ENCODE assay signal across 18 mouse cellular contexts in genomic region chr9:41166886-41167285, GRCm38 (mm10). TPM values are rescaled to one million over a fixed set of nuclear protein-coding genes. Genes with fewer than 3 reads are reported as not detected.
DNase-seq lines count a peak whose midpoint lies in the region; ATAC-seq and TF ChIP-seq lines count a peak whose summit lies in the region.
"Had no signal": no experiment of that assay in that cellular context is flagged by ENCODE, and none has a peak within 500 bp of the region (broad histone marks: within the 10 kb centered on the region; RNA-seq: fewer than 3 reads in every experiment).

No protein-coding gene starts in this region.

- no peaks in the 10 kb centered on the region for H3K27me3 ChIP-seq in MEL (ENCODE audit: control insufficient read depth in 1 of 2, insufficient read depth in 2 of 2, low read length in 2 of 2)
- no peaks in the 10 kb centered on the region for H3K27me3 ChIP-seq in liver, embryonic 15.5 days
- H3K27me3 ChIP-seq: CH12.LX; kidney, embryonic 15.5 days had no signal

- TF ChIP-seq POLR2A in MEL (IDR thresholded peaks at IDR 0.05; ENCODE audit: control insufficient read depth in 1 of 2, insufficient read depth in 1 of 2, low read depth in 1 of 2, low read length in 2 of 2, poor library complexity in 1 of 2), result no peak

- H3K9ac ChIP-seq in MEL (ENCODE audit: control insufficient read depth, low read depth, low read length, poor library complexity, severe bottlenecking), result peak overlapping the region; percentile 9; the same call in 1 of the 2 replicates
- H3K9ac ChIP-seq in liver, embryonic 15.5 days, result no peak overlapping the region
- H3K9ac ChIP-seq: kidney, embryonic 15.5 days had no signal

- no peak for TF ChIP-seq CTCF in MEL (IDR thresholded peaks at IDR 0.05 in 2 of 3, conservative IDR thresholded peaks at IDR 0.05 in 1 of 3; ENCODE audit: control insufficient read depth in 1 of 3, insufficient read depth in 1 of 3, low read depth in 2 of 3, low read length in 3 of 3, poor library complexity in 1 of 3, severe bottlenecking in 1 of 3)
- no peak for TF ChIP-seq CTCF in gastrocnemius, adult 2 months (IDR thresholded peaks at IDR 0.05)

- peaks cover 16 to 35% of the 10 kb centered on the region in 2 experiments for H3K4me1 ChIP-seq in MEL (ENCODE audit: control insufficient read depth in 1 of 2, insufficient read depth in 2 of 2, low read length in 2 of 2)
- H3K4me1 ChIP-seq in liver, embryonic 15.5 days (replicated peaks), result peaks cover 26% of the 10 kb centered on the region
- H3K4me1 ChIP-seq: kidney, embryonic 15.5 days had no signal

- peak overlapping the region; percentile 72 for H3K27ac ChIP-seq in MEL (ENCODE audit: control insufficient read depth, low read depth, low read length)
- H3K27ac ChIP-seq in liver, embryonic 15.5 days (replicated peaks), result no peak overlapping the region
- no peak overlapping the region for H3K27ac ChIP-seq in gastrocnemius, adult 2 months
- H3K27ac ChIP-seq: heart, adult 2 months; kidney, embryonic 15.5 days had no signal

- TF ChIP-seq RAD21 in MEL (IDR thresholded peaks at IDR 0.05; ENCODE audit: low read depth, low read length), result no peak

- DNase-seq in CD4-positive, CD25-positive, alpha-beta regulatory T cell, adult 2 months (ENCODE audit: low read depth, low spot score), result peak; percentile 74
- peak; percentile 75 for DNase-seq in MEL (ENCODE audit: low read depth, low spot score)
- no peak for DNase-seq in left cerebral cortex, adult 11 months (ENCODE audit: low spot score)
- no peak for DNase-seq in right cerebral cortex, postnatal 4 days
- DNase-seq in gastrocnemius, adult 2 months, result no peak
- DNase-seq: adrenal gland, adult 8-10 months; cerebellum, adult 9-10 months; gastrocnemius, postnatal 10 days; heart, adult 2 months; heart, postnatal 14 days; lung, postnatal 36 days; midbrain, embryonic 14.5 days had no signal

- H3K79me2 ChIP-seq in MEL (ENCODE audit: control insufficient read depth, insufficient read depth, low read length, poor library complexity), result no peaks in the 10 kb centered on the region

- peak; percentile 83 for ATAC-seq in common myeloid progenitor, adult 5-6 weeks (replicated peaks; ENCODE audit: low read depth, poor library complexity, severe bottlenecking)
- 0 out of 2 replicates have a peak, but pooled peaks have one; percentile 31 for ATAC-seq in liver, embryonic 15.5 days (ENCODE audit: insufficient read depth)
- ATAC-seq: forebrain, embryonic 16.5 days had no signal

- TF ChIP-seq EP300 in MEL (IDR thresholded peaks at IDR 0.05; ENCODE audit: low read depth in 1 of 2, low read length in 2 of 2), result peak; percentile 57 to 77; a peak in 3 of 4 replicates

- H3K4me3 ChIP-seq in MEL (ENCODE audit: control insufficient read depth in 1 of 2, insufficient read depth in 1 of 2, low read depth in 2 of 2, low read length in 2 of 2), result no peak overlapping the region
- no peak overlapping the region for H3K4me3 ChIP-seq in liver, embryonic 15.5 days (replicated peaks)
- no peak overlapping the region for H3K4me3 ChIP-seq in gastrocnemius, adult 2 months
- H3K4me3 ChIP-seq: erythroblast, embryonic 14.5 days; heart, adult 2 months; kidney, embryonic 15.5 days had no signal

- 12% methylated on average over 9 of the region's 10 CpGs for WGBS in liver, embryonic 15.5 days (ENCODE audit: insufficient replicate concordance)

- H3K36me3 ChIP-seq in MEL (ENCODE audit: control insufficient read depth in 1 of 2, insufficient read depth in 2 of 2, low read length in 2 of 2), result peaks cover 0 to 37% of the 10 kb centered on the region in 2 experiments; a peak in 2 of 4 replicates
- no peaks in the 10 kb centered on the region for H3K36me3 ChIP-seq in liver, embryonic 15.5 days (replicated peaks)
- H3K36me3 ChIP-seq: kidney, embryonic 15.5 days had no signal

- H3K9me3 ChIP-seq in MEL (replicated peaks; ENCODE audit: insufficient read depth, low read length), result no peaks in the 10 kb centered on the region
- H3K9me3 ChIP-seq in liver, embryonic 15.5 days (replicated peaks), result no peaks in the 10 kb centered on the region
- H3K9me3 ChIP-seq: kidney, embryonic 15.5 days had no signal

- intact Hi-C loops in gastrocnemius, adult 2 months (cut with DNase I), result no loop called here

- H3K4me2 ChIP-seq in liver, embryonic 15.5 days, result no peak overlapping the region
- H3K4me2 ChIP-seq: kidney, embryonic 15.5 days had no signal

TF ChIP-seq in MEL, 35 proteins besides CTCF, POLR2A, EP300 and RAD21:
- peak; percentile 60 for TF ChIP-seq GATA1 (IDR thresholded peaks at IDR 0.05; ENCODE audit: low read depth, low read length)
- TF ChIP-seq MAX (IDR thresholded peaks at IDR 0.05; ENCODE audit: low read length), result peak; percentile 19; the same call in 1 of the 2 replicates
- 0 out of 2 replicates have a peak, but pooled peaks have one; percentile 20 for TF ChIP-seq TBP (IDR thresholded peaks at IDR 0.05; ENCODE audit: low read depth, low read length)
- TF ChIP-seq TAL1 (IDR thresholded peaks at IDR 0.05; ENCODE audit: low read length), result peak; percentile 66
- TF ChIP-seq SIN3A (IDR thresholded peaks at IDR 0.05; ENCODE audit: low read length), result peak; percentile 50; the same call in 1 of the 2 replicates
- TF ChIP-seq MXI1 (IDR thresholded peaks at IDR 0.05; ENCODE audit: low read depth, low read length), result no peak
- no peak for TF ChIP-seq TCF12 (IDR thresholded peaks at IDR 0.05; ENCODE audit: low read depth, low read length)

RNA-seq across cellular contexts. Expression of gene Ubash3b, which starts 5.4 kb away (rescaled TPM):
- 5.4 and 6.8 TPM in 2 replicates for total RNA-seq in MEL (2012; rRNA removed)
- 10 to 100 TPM in 1 of 2 experiments, not detected in 1; 11.3 TPM for polyA plus RNA-seq in MEL (2012; ENCODE audit: insufficient read depth in 1 of 2, insufficient read length in 2 of 2, low read depth in 1 of 2, low replicate concordance in 2 of 2, missing spikeins in 1 of 2)
- 6.3 and 9.1 TPM in 2 replicates for total RNA-seq in common myeloid progenitor, adult 5-6 weeks (2017)
- polyA plus RNA-seq in liver, embryonic 15.5 days (2015; fragmentation: Nextera tagmentation; extraction: Ambion mirVana), result 5.2 and 5.7 TPM in 2 replicates
- total RNA-seq in gastrocnemius, adult 2 months (2021), result under 1 TPM; 0.33 to 0.45 TPM

Comparison
In these comparisons a context has a peak if more than half of its experiments do, and no peak if none do; other contexts are left out.
1. DNase-seq: peak in CD4-positive, CD25-positive, alpha-beta regulatory T cell, adult 2 months (single experiment) and MEL (single experiment); none in left cerebral cortex, adult 11 months (single experiment), right cerebral cortex, postnatal 4 days (single experiment) and gastrocnemius, adult 2 months (single experiment).